Mouse (Mus musculus): ENCODE results near the gene Vmn1r54. TPM values are rescaled to one million over a fixed set of nuclear protein-coding genes. Genes with fewer than 3 reads are reported as not detected.

Vmn1r54 gene
- polyA plus RNA-seq, 1 experiment, result not detected

DNA sequence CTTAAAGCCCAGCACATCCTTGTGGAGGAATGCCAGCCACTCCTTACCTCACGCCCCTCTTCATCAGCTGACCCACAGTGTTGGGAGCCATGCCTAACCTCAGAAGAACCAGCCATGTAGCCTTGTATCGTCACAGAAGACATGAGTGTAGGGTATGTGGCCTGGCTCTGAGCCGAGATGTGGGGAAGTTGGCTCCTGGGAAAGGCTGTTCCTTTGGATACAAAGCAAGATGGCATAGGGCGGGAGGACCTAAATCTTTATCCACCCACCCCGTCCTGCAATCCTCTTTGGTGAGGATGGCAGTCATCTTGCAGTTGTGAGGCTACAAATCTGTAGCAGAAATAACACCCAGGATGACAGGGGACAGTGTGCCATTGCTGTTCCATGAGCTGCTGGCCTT, 69.9 kb downstream of the Vmn1r54 start:
- no peak for TF ChIP-seq CTCF (IDR thresholded peaks at IDR 0.05; ENCODE audit: low read depth, low read length)
- TF ChIP-seq POLR2A (IDR thresholded peaks at IDR 0.05; ENCODE audit: borderline replicate concordance, low read depth, low read length), result no peak
- H3K27ac ChIP-seq (ENCODE audit: insufficient read depth, low read depth, low read length), result no peak overlapping the region
- H3K4me1 ChIP-seq (ENCODE audit: control insufficient read depth, insufficient read depth, low read length), result no peaks in the 10 kb centered on the region
- no peak overlapping the region for H3K4me3 ChIP-seq (ENCODE audit: insufficient read depth, low read length)

GRCm38 (mm10) chr6:90317510-90318258, 71.6 kb downstream of the Vmn1r54 start:
- Histone ChIP-seq H3K27ac (ENCODE audit: insufficient read depth, low read depth, low read length) (no peak overlapping the region), H3K4me3 (ENCODE audit: insufficient read depth, low read length) (no peak overlapping the region), H3K4me1 (ENCODE audit: control insufficient read depth, insufficient read depth, low read length) (no peaks in the 10 kb centered on the region)
- TF ChIP-seq POLR2A (IDR thresholded peaks at IDR 0.05; ENCODE audit: borderline replicate concordance, low read depth, low read length) (no peak), CTCF (IDR thresholded peaks at IDR 0.05; ENCODE audit: low read depth, low read length) (no peak)

DNA sequence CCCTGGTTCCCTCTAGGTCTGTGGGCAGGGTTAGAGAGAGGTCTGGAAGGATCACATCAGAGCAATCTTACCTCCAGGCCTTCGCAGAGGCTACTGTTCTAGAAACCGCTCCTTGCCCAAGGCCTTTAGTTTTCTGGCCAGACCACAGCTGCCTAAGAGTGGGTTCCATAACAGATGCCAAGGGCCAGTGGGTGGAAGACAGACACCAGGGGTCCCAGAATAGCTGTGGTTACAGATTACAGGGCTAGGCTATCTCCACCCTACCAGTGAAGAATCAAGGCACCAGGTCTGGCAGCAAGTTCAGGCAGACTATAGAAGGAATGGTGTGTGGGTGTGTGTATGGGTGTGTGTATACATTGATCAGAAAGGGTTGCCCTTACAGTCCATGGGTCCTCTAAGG, 72.9 kb downstream of the Vmn1r54 start:
- no peak for TF ChIP-seq POLR2A (IDR thresholded peaks at IDR 0.05; ENCODE audit: borderline replicate concordance, low read depth, low read length)
- no peak for TF ChIP-seq CTCF (IDR thresholded peaks at IDR 0.05; ENCODE audit: low read depth, low read length)
- H3K4me3 ChIP-seq (ENCODE audit: insufficient read depth, low read length), result no peak overlapping the region
- H3K27ac ChIP-seq (ENCODE audit: insufficient read depth, low read depth, low read length), result no peak overlapping the region
- H3K4me1 ChIP-seq (ENCODE audit: control insufficient read depth, insufficient read depth, low read length), result no peaks in the 10 kb centered on the region

- H3K4me1 ChIP-seq (ENCODE audit: control insufficient read depth, insufficient read depth, low read length), result no peaks in the 10 kb centered on the region
- no peak for TF ChIP-seq CTCF (IDR thresholded peaks at IDR 0.05; ENCODE audit: low read depth, low read length)
- no peak overlapping the region for H3K4me3 ChIP-seq (ENCODE audit: insufficient read depth, low read length)
- H3K27ac ChIP-seq (ENCODE audit: insufficient read depth, low read depth, low read length), result no peak overlapping the region
Observed at GRCm38 (mm10) chr6:90319475-90320191, 73.5 kb downstream of the Vmn1r54 start.

DNA sequence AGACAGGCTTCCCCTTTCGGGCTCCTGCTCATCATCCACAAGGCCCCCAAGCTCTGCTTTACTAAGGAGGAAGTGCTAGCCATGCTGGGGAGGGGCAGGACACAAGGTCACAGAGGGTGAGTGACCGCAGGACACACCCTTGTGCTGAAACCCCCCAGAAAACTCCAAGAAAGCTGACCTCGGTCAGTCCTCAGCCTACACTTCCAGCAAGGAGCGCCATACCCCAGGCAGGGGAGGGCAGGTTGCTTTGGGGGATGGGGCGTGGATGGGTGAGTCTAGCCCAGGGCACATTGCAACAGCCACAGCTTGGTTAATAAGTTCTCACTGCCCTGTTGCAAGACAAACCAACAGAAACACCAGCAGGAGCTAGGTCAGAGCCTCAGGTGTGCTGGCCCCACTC, 74.3 kb downstream of the Vmn1r54 start:
- no peak overlapping the region for H3K27ac ChIP-seq (ENCODE audit: insufficient read depth, low read depth, low read length)
- no peaks in the 10 kb centered on the region for H3K4me1 ChIP-seq (ENCODE audit: control insufficient read depth, insufficient read depth, low read length)
- H3K4me3 ChIP-seq (ENCODE audit: insufficient read depth, low read length), result no peak overlapping the region
- TF ChIP-seq POLR2A (IDR thresholded peaks at IDR 0.05; ENCODE audit: borderline replicate concordance, low read depth, low read length) (no peak), CTCF (IDR thresholded peaks at IDR 0.05; ENCODE audit: low read depth, low read length) (no peak)

Other genes with a start within 250 kb of the Vmn1r54 start
- not detected in 2 replicates for gene Vmn1r47, start 230.2 kb upstream of the Vmn1r54 start, polyA plus RNA-seq (2012; ENCODE audit: insufficient read depth, insufficient read length, missing spikeins)
- not detected in 2 replicates for gene Vmn1r48, start 209.5 kb upstream of the Vmn1r54 start, polyA plus RNA-seq (2012; ENCODE audit: insufficient read depth, insufficient read length, missing spikeins)
- not detected in 2 replicates for gene Vmn1r49, start 167.8 kb upstream of the Vmn1r54 start, polyA plus RNA-seq (2012; ENCODE audit: insufficient read depth, insufficient read length, missing spikeins)
- not detected in 2 replicates for gene Vmn1r50, start 144.9 kb upstream of the Vmn1r54 start, polyA plus RNA-seq (2012; ENCODE audit: insufficient read depth, insufficient read length, missing spikeins)
- gene Vmn1r51, start 123.7 kb upstream of the Vmn1r54 start, polyA plus RNA-seq (2012; ENCODE audit: insufficient read depth, insufficient read length, missing spikeins), result not detected in 2 replicates
- not detected in 2 replicates for gene Vmn1r52, start 71.5 kb upstream of the Vmn1r54 start, polyA plus RNA-seq (2012; ENCODE audit: insufficient read depth, insufficient read length, missing spikeins)
- gene V1ra8, start 43.5 kb upstream of the Vmn1r54 start, polyA plus RNA-seq (2012; ENCODE audit: insufficient read depth, insufficient read length, missing spikeins), result not detected in 2 replicates
- not detected in 2 replicates for gene Vmn1r53, start 21.9 kb upstream of the Vmn1r54 start, polyA plus RNA-seq (2012; ENCODE audit: insufficient read depth, insufficient read length, missing spikeins)
- gene BC048671, start 54.9 kb downstream of the Vmn1r54 start, polyA plus RNA-seq (2012; ENCODE audit: insufficient read depth, insufficient read length, missing spikeins), result not detected in 2 replicates
- gene Chst13, start 78.9 kb downstream of the Vmn1r54 start, polyA plus RNA-seq (2012; ENCODE audit: insufficient read depth, insufficient read length, missing spikeins), result not detected in 2 replicates
- gene Uroc1, start 87.0 kb downstream of the Vmn1r54 start, polyA plus RNA-seq (2012; ENCODE audit: insufficient read depth, insufficient read length, missing spikeins), result not detected in 2 replicates
- gene Zxdc, start 123.2 kb downstream of the Vmn1r54 start, polyA plus RNA-seq (2012; ENCODE audit: insufficient read depth, insufficient read length, missing spikeins), result 9.7 and 12.2 TPM in 2 replicates
- not detected in 2 replicates for gene Cfap100, start 182.5 kb downstream of the Vmn1r54 start, polyA plus RNA-seq (2012; ENCODE audit: insufficient read depth, insufficient read length, missing spikeins)
- not detected in 2 replicates for gene Klf15, start 216.3 kb downstream of the Vmn1r54 start, polyA plus RNA-seq (2012; ENCODE audit: insufficient read depth, insufficient read length, missing spikeins)
- 7.8 and 10.5 TPM in 2 replicates for gene Aldh1l1, start 240.1 kb downstream of the Vmn1r54 start, polyA plus RNA-seq (2012; ENCODE audit: insufficient read depth, insufficient read length, missing spikeins)